Mouse (Mus musculus) layer of hippocampus, adult 9-10 months (tissue): Measurements from ENCODE around the gene Mettl16.
"Not testable (repeated sequence)": the region's sequence is repeated elsewhere in the genome, so short reads cannot be mapped to it uniquely, and the experiment has no call there.

ENCODE experiments used
- DNase-seq: peaks from one replicate; pipeline ENCODE4 v3.0.0; 2022; ENCODE audit warnings: low spot score

Mettl16 gene

DNA sequence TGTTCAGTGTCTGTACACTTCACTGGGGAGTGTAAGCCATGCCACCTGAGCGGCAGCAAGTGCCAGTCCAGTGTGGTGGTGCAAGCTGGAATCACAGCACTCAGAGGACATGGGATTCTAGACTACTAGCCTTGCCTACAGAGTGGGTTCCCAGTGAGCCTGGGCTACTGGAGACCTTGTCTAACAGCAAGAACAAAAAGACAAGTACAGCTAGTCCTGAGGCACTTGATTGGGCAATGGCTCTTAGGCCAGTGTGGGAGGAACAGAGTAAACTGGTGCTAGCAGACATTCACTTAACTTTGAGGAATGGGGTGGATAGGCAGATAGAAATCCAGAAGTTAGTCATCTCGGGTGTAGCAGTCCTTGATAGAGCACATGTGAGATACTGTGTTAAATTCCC lies 1.8 kb downstream of the Mettl16 start:
- DNase-seq = no peak

DNA sequence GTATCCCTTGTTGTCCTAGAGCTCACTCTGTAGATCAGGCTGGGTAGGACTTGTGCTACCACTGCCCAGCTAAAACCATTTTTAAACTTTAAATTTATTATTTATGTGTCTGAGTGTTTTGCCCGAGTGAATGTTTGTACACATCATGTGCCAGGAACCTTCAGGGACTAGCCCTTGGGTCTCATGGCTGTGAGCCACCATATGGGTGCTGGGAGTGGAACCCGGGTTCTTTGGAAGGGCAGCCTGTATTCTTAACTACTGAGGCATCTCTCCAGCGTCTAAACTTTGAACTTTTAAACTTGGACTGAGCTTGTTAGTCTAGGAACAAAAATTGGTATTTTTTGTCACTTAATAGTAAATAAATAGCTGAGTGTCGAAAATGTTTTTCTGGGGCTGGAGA lies 22.2 kb downstream of the Mettl16 start:
- DNase-seq = no peak

- no peak for DNase-seq
Measured at GRCm38 (mm10) chr11:74800658-74801057, 30.0 kb downstream of the Mettl16 start.

GRCm38 (mm10) chr11:74804081-74804627 lies 33.5 kb downstream of the Mettl16 start:
- DNase-seq = no peak

DNA sequence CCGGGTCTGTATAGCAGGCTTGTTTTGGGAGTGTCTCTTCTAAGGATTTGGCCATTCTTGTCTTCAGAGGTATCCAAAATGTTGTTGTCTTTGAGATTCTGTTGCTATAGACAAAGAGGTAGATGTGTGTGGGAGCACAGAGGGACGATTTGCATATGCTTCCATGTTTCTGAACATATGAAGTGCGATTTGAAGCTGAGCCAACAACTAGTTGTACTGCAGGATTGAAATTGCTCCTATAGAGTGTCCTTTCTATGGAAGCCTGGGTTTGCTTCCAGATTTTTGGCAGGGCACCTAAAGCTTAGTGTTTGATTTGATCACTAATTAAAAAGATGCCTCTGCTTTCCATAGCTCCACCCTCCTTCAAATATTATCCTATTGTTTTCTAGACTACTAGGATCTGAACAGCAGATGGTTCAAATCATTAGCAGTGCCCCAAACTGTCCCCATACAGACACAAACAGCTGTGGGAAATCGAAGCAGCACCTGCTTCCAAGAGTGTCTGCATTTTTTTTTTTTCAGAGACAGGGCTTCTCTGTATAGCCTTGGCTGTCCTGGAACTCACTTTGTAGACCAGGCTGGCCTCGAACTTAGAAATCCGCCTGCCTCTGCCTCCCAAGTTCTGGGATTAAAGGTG lies 36.7 kb downstream of the Mettl16 start:
- DNase-seq = no peak

DNA sequence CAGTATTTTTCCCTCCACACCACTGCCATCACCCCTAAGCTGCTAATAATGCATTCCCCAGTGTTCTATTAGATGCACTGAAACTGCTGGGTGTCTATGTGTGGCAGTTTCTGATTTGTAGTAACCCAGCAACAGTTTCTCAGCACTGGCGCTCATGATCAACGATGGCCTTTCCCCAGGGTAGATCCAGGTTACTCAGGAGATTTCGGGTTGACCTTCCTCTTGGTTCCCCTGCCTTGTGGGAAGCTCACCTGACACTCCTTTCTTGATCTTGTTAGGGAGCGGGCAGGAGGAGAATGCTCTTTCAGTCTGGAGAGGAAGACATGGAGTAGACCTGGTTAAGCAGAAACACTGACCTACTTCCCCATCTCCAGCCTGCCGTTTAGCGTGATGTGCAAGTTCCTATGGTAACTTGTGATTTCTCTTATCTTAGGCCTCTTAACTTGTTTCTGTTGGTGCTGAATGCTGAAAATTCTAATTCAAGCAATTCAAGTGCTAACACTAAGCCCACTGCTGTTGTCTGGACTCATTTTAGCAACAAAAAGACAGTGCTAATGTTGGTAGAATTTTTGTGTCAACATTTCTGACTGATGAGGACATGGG lies 37.7 kb downstream of the Mettl16 start:
- no peak for DNase-seq

DNA sequence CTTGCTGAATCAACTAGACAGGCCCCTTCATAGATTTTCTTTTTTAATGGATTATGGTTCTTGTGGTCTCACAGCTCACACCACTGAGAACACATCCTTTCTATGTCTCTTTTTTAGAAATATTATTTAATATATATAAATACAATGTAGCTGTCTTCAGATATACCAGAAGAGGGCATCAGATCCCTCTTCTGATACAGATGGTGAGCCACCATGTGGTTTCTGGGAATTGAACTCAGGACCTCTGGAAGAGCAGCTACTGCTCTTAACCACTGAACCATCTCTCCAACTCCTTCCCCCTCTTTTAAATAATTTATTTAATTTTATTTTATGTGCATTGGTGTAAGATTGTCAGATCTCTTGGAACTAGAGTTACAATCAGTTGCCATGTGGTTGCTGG lies 39.5 kb downstream of the Mettl16 start:
- DNase-seq = no peak

- DNase-seq = not testable (repeated sequence)
Measured at GRCm38 (mm10) chr11:74811027-74811426, 40.4 kb downstream of the Mettl16 start.

DNA sequence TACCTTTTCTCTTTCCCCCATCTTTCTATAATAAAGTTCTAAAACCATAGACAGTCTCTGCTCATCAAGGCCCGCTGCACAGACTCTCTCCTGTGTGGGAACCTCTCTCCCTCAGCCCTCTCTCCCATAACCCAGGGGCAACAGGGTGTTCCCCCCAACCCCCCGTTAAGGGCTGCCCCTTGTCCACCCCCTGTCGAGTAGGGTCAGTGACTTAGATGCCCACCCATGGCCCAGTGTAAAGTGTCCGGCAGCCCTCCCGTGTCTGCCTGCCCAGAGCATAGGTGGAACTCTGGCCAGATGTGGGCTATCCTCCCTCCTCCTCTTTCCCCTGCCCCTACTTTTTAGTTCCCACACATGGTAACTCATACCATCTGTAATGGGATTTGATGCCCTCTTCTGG lies 40.9 kb downstream of the Mettl16 start:
- no peak for DNase-seq

GRCm38 (mm10) chr11:74815795-74816194 lies 45.2 kb downstream of the Mettl16 start:
- no peak for DNase-seq

DNA sequence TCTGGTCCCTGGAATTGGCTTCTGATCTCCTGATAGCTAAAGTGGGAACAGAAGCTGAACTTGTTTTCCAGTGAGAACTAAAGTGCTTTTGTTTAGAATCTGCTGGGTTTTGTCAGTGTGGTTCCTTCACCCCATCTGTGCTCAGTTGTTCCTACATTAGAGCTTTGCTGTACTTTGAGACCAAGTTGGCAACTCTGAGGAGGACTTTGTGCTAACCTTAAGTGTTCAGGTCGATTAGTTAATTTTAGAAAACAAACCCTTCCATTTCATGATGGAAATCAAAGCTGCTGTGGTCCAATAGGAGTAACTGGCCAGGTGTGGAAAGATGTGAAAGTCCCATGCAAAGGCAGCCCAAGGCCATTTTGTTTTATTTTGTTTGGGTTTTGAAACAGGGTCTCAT lies 50.3 kb downstream of the Mettl16 start:
- DNase-seq = no peak

DNA sequence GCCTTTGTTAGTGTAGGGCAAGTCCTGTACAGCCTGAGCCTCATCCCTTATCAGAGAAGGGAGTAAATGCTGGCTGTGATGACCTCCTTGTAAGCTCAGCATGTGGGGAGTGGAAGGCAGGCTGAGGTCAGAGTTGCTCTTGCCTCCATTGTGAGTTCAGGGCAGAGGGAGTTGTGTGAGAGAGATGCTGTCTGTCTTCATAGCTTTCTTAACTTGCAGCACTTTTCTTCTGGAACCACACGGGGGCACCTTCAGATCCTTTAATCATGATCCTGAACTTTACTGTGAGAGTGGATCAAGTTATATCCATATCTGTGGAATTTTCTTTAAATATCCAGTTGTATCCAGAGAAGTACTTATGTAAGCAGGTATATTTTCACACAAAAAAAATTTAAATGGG lies 50.8 kb downstream of the Mettl16 start:
- DNase-seq = no peak

DNA sequence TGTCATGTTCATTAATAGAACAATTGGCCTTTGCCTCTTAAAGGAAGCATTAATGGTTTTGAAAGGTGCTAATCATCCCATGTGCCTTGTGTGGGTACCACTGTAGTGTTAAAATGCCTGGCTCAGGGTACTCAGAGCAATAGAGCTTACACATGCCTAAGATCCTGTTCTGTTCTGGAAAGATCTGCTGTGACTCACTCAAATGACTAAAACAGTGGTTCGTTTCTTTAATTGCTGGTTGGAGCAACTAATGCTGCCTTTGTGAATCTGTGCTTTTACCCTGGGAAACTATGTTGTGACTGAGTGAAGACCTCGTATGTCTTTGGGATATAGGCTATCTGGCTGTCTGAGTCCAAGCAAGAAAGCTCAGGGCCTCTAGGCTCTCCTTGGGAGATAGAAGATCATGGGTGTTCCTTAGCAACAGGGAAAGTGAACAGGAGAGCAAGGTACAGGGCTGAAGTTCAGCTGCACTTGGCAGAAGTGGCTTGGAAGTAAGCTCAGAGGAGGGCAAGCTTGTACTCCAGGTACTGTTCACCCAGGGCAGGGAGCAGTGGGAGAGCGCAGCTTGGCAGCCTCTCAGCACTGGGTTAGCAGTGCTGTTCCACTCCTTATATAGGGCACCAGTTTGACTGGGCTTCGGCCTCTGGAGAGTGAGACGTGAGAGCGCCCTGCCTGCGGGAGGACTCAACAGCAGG lies 52.3 kb downstream of the Mettl16 start:
- no peak for DNase-seq

GRCm38 (mm10) chr11:74826151-74826550 lies 55.5 kb downstream of the Mettl16 start:
- no peak for DNase-seq

DNA sequence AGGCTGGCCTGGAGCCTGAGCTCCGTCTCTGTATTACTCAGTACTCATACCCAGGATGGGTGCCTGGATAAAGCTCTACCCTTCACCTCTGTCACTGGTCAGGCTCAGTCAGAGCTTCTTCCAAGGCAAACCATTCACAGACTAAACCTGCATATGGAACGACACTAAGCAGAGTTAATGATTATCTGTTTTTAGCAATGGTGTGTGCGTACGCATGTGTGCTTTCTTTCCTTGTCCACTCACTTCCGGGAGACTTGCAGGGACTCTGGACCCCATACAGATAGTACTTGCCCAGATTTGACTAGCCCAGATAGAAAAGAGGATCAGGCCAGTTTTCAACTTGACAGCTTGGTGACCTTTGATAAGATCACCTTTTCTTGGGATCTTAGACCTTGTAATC lies 56.1 kb downstream of the Mettl16 start:
- no peak for DNase-seq

DNA sequence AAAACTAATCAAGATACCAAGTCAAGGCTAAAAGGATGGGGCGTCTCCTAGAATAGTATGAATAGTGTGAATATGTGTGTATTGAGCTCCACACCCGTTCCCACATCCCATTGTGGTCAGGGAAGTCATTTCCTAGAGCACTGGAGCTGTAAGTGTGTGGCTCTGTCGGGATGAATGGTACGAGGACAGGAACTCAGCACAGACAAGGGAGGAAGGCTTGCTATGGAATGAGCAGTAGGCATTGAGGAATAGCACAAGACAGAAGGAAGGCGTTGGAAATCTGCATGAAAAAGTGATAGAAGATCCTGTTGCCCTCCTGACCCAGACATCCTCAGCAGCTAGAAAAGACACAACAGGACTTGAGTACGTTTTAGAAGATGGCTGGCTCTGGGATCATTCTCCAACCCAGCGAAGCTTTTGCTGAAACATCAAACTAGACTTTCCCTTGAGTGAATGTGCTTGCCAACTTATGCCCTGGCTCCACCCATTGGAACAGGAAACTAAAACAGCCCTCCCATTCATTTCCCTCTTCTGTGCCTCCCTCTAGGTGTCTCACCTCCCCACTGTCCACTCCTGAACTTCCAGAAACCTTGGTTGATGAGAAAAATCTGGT lies 57.3 kb downstream of the Mettl16 start:
- no peak for DNase-seq

GRCm38 (mm10) chr11:74828404-74828931 lies 57.8 kb downstream of the Mettl16 start:
- no peak for DNase-seq

DNA sequence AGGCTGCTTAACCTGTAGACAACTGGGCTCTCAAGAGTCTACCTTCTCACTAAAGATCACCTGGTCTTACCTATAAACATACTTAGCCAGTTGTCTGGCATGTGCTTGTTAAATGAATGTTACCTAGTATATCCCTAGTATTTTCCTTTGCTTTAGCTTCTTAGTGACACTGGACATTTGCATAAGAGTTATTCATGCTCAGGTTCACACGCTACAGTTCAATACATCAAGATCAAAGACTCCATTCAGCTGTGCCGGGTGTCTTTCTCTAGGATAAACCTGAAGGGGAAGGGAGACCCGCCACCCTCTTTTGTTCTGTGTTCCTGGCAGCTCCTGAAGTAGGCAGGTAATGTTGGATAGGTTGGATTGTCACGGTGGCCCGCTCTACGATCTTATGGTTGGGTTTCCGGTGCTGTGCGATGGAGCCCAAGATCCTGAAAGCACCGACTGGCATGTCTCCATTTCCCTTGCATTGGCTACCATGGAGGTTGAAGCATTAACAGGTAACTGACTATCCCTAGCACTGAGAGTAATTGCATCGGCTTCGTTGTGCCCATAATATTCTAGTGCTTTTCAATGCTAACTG lies 58.4 kb downstream of the Mettl16 start:
- no peak for DNase-seq

DNA sequence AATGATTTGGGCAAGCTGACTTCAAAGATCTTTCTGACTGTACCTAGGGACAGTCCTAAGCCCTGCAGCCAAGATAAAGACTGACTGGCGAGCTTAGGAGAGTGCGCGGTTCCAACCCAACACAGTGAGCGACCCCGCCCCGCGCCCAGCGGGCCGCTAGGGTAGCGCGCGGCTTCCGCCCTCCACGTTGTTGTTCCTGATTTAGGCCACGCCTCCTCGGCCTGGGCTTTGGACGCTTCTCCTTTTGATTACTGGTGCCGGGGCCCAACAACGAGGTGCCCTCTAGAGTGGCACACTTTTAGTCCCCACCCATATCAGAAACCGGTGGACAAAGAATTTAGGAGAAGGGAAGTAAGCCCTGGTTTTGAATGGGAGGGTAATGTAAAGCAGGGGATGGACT lies 59.2 kb downstream of the Mettl16 start:
- DNase-seq = no peak

DNA sequence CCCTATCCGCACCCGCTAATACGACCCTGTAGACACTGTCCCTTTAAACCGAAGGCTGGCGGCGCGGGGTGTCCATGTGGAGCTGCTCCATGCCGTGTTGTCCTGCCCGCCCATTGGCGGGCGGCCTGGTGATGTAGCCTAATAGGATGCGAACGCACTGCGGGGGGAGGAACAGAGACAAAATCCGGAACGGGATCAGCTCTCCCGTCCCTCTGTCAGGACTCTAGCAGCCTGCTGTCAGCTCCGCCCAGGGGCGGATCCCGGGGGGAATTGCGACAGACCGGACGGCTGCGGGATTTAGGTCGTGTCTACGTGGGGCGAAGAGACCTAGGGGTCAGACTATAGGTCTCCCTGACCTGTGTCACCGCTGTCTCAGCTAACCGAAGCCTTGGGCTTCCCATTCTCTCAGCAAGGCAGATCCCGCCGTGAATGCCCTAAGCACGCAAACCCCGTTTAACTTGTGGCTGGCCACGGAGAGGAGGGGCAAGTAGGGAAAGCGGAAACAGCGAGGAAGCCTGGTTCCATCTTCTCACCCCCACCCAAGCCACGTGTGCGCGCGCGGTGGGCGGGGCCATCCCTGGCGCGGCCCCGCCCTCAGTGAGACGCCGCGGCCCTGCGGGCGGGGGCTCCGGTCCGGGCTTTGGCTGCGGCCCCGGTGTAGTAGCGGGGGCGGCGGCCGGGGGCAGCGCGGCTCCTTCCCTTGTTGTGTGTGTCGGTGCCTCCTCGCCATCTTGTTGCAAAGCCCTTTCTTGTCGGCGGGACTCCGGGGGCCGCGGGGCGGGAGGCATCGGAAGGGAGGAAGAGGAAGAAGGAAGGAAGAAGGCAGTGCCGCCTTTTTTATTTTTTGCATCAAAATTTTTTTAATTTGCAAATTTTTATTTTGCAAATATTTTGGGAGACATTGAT lies 59.9 kb downstream of the Mettl16 start, which contains the start of gene Mnt:
Gene Mnt (plus strand): TSS at position 665 of the 906 bp plus-strand sequence.
- DNase-seq = peak; percentile 98

GRCm38 (mm10) chr11:74831191-74831605 lies 60.6 kb downstream of the Mettl16 start:
- DNase-seq = no peak
